Mouse (Mus musculus) CD4-positive helper T cell, adult 2 months (primary cell): ENCODE results near the gene Ly6g6f.
"Not testable (repeated sequence)": the region's sequence is repeated elsewhere in the genome, so short reads cannot be mapped to it uniquely, and the experiment has no call there.

ENCODE experiments used
- DNase-seq: peaks from one replicate; pipeline ENCODE4 v3.0.0-alpha.2; 2012; ENCODE audit warnings: low read depth, missing footprints, low spot score

The Ly6g6f gene

GRCm38 (mm10) chr17:35052271-35052798 is 33.1 kb downstream of the Ly6g6f start:
- no peak for DNase-seq

- DNase-seq: peak; percentile 87
Observed at GRCm38 (mm10) chr17:35051156-35052086, 34.0 kb downstream of the Ly6g6f start.

- peak; percentile 79 for DNase-seq
Observed at GRCm38 (mm10) chr17:35050126-35050750, 35.2 kb downstream of the Ly6g6f start.

- DNase-seq: peak; percentile 59
Observed at GRCm38 (mm10) chr17:35049561-35050016, 35.8 kb downstream of the Ly6g6f start, which contains the start of gene Clic1. TSS of gene Clic1 (plus strand) at chr17:35049966.

- peak; percentile 42 for DNase-seq
Observed at GRCm38 (mm10) chr17:35048932-35049440, 36.4 kb downstream of the Ly6g6f start.

- DNase-seq: peak; percentile 79
Observed at GRCm38 (mm10) chr17:35048149-35048931, 37.1 kb downstream of the Ly6g6f start.

- DNase-seq: peak; percentile 20
Observed at GRCm38 (mm10) chr17:35047688-35048087, 37.7 kb downstream of the Ly6g6f start.

GRCm38 (mm10) chr17:35046681-35047455 is 38.5 kb downstream of the Ly6g6f start, which contains the start of gene Msh5:
TSS of gene Msh5 (minus strand) at chr17:35046745.
- peak; percentile 98 for DNase-seq

- no peak for DNase-seq
Observed at GRCm38 (mm10) chr17:35045807-35046680, 39.4 kb downstream of the Ly6g6f start.

- no peak for DNase-seq
Observed at GRCm38 (mm10) chr17:35044904-35045806, 40.3 kb downstream of the Ly6g6f start.

GRCm38 (mm10) chr17:35043794-35044193 is 41.6 kb downstream of the Ly6g6f start:
- no peak for DNase-seq

- DNase-seq: no peak
Observed at GRCm38 (mm10) chr17:35039121-35039873, 46.1 kb downstream of the Ly6g6f start.

GRCm38 (mm10) chr17:35034896-35035295 is 50.5 kb downstream of the Ly6g6f start:
- no peak for DNase-seq

- DNase-seq: not testable (repeated sequence)
Observed at GRCm38 (mm10) chr17:35033703-35034102, 51.7 kb downstream of the Ly6g6f start.

GRCm38 (mm10) chr17:35032323-35032870 is 53.0 kb downstream of the Ly6g6f start:
- no peak for DNase-seq

GRCm38 (mm10) chr17:35031880-35032279 is 53.5 kb downstream of the Ly6g6f start:
- no peak for DNase-seq

GRCm38 (mm10) chr17:35031272-35031671 is 54.1 kb downstream of the Ly6g6f start:
- DNase-seq: no peak
